Mouse (Mus musculus) gastrocnemius, postnatal 14 days (tissue): ENCODE results near the gene Pax2. TPM values are rescaled to one million over a fixed set of nuclear protein-coding genes. Genes with fewer than 3 reads are reported as not detected.

Experiments used
- DNase-seq: peaks from one replicate; pipeline ENCODE4 v3.0.0; 2021; ENCODE audit warnings: mixed read lengths
- intact Hi-C: fragments of 180-260 bp; cut with DNase I; formaldehyde crosslinking; loops from one replicate; pipeline ENCODE4 v1.15.1; 2025; ENCODE audit warnings: low total_unique reads
- long read RNA-seq, 2 experiments: library from polyadenylated mRNA; stranded (forward); transcript quantifications; one replicate each; pipeline ENCODE4 v2.0.0; 2021
- total RNA-seq, 2 experiments: library from RNA; stranded (reverse); gene quantifications; 2 replicates each; pipeline ENCODE4 v1.2.3; 2021

The Pax2 gene
- total RNA-seq = not detected
- long read RNA-seq, experiment 1 = 0 reads
- long read RNA-seq, experiment 2 = 0 reads

- intact Hi-C loops = loop anchor here (5.0 to 10.0 kb wide), 2 partner anchors 139 to 174 kb away; no protein-coding TSS in a partner anchor
- no peak for DNase-seq
Measured at GRCm38 (mm10) chr19:44755693-44756420, at the start of gene Pax2. Pax2 (plus strand) TSS chr19:44756045.

DNA sequence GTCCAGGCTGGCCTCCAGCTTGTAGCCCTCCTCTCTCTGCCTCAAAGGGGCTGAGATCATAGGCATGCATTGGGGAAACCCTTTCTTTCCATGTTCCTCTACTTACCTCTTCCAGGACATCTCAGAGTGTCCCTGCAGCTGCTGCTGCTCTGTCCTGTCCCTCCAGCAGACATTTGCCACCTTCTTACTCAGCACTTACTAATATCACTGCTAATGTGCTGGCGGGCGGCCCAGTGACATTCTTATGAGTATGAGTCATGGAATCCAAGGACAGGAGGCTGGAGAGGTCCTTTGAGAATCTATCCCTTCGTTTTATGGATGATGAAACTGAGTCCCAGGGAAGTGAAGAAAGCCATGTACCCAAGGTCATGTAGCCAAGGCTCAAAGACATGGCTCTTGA is 47.0 kb upstream of the Pax2 start:
- intact Hi-C loops = no loop called here
- DNase-seq = no peak

- intact Hi-C loops = no loop called here
- DNase-seq = no peak
Measured at GRCm38 (mm10) chr19:44716731-44717600, 38.9 kb upstream of the Pax2 start.

GRCm38 (mm10) chr19:44719292-44720193 is 36.3 kb upstream of the Pax2 start:
- no peak for DNase-seq

DNA sequence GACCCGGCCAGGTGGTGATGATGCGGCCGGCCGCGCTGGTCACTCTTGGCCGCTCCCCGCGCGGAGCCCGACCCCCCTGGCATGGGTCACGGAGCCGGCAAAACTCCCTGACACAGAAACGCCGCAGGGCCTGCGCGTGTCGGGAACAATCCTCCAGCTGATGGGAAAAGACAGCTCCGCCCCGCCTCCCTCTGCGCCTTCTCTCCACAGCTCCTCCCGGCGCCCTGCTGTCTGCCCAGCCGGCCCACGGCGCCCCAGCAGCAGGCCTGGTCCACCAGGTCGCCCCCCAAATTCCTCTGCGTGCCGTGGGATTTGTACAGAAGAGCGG is 35.7 kb upstream of the Pax2 start:
- no peak for DNase-seq
- intact Hi-C loops = no loop called here

More at GRCm38 (mm10) chr19:44719292-44720193, 36.3 kb upstream of the Pax2 start:
- intact Hi-C loops = no loop called here

GRCm38 (mm10) chr19:44723611-44724440 is 32.0 kb upstream of the Pax2 start:
- no peak for DNase-seq
- intact Hi-C loops = no loop called here

- DNase-seq = peak; percentile 28
- intact Hi-C loops = no loop called here
Measured at GRCm38 (mm10) chr19:44725951-44726791, 29.7 kb upstream of the Pax2 start.

DNA sequence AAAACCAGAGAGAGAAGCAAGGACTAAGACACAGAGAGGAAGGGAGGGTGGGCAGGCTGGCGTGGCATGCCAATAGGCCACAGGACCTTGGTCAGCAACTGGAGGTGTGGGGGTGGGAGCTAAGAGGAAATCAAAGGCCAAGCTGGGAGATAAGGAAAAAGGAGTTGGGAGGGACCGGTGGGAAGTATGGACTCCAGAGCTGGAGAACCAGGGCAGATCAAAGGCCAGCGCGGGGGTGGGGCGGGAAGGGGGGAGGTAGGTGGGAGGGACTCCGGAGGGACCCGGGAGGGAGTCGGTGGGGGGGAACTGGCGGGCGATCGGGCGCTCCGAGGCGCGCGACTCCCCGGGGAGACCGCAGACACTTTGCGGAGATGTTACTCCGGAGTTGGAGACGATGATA is 21.7 kb upstream of the Pax2 start:
- DNase-seq = no peak
- intact Hi-C loops = no loop called here

GRCm38 (mm10) chr19:44734682-44735081 is 21.2 kb upstream of the Pax2 start:
- intact Hi-C loops = no loop called here
- DNase-seq = no peak

GRCm38 (mm10) chr19:44740300-44740699 is 15.5 kb upstream of the Pax2 start:
- no peak for DNase-seq
- intact Hi-C loops = no loop called here

DNA sequence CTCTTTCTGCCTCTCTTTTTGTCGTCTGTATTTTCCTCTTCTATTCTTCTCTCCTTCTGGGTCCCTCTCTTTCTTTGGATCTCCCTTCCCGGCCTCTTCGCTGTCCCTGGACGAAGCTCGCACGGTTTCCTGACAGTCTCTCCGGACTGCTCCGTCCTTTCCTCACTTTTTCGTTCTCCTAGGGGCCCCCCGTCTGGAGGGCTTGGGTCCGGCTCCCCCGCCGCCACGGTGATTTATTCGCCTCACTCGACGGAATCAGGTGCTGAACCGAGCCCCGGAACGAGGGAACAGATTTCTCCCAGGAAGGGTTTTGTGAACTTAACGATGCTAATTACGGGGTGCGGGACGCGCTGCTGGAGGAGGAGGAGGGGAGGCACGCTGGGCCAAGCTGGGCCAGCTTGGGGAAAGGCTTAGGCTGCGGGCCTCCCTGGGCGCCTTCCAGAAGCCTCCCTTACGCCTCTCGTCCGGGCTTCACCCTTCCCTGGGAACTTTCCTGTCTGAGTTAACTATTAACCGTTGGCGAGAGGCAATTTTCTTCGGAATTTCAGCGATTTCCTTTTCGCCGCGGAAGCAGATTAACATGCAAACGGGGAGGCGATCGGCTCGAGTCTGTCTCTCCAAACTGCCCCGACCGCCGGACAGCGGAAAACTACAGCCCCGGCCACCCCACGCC is 14.6 kb upstream of the Pax2 start:
- intact Hi-C loops = no loop called here
- no peak for DNase-seq

GRCm38 (mm10) chr19:44741764-44742127 is 14.1 kb upstream of the Pax2 start:
- DNase-seq = no peak

GRCm38 (mm10) chr19:44742131-44743020 is 13.5 kb upstream of the Pax2 start:
- intact Hi-C loops = no loop called here
- DNase-seq = no peak

More at GRCm38 (mm10) chr19:44741764-44742127, 14.1 kb upstream of the Pax2 start:
- intact Hi-C loops = no loop called here

DNA sequence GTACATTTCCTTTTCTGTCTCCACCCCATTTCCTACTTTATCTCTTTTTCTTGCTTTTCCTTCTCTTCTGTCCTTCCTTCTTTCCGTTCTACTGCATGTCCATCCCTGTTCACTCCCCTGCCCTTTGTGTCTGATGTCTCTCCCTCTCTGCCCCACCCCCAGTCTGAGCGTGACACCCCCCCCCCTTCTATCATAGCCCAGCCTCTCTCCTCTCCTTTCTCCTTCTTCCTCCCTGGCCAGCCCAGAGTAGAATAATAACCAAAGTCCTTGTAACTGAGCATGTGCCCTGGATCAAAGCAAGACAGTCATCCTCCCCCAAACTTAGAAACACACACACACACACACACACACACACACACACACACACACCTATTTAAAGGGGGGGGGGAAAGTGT is 12.8 kb upstream of the Pax2 start:
- intact Hi-C loops = no loop called here

DNA sequence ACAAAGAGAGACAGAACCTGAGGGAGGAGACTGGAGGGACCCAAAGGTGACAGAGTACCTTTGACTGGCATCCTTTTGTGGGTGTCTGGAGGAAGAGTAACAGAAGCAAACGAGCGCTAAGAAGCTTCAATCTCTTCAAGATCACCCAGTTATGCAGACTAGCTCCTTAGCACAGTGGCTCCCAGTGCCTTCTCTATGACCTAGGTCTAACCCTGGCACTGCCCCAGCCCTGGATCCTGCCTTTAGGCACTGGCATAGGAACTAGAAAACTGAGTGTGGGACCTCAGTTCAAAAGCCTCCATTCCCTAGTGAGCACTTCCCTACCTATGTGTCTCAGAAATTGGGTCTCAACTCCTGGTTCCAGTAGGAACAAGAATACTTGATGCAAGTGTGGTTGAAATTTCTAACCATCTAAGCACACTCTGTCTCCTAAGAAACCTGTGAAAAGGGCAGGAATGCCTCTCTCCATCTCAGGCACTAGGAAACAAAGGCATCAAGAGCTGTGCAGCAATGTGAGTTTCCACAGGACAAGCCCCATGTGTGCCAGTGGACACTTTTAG is 11.8 kb upstream of the Pax2 start:
- intact Hi-C loops = no loop called here
- DNase-seq = no peak

More for the DNA sequence above, 12.8 kb upstream of the Pax2 start:
- DNase-seq = no peak

- no peak for DNase-seq
- intact Hi-C loops = no loop called here
Measured at GRCm38 (mm10) chr19:44745741-44746140, 10.1 kb upstream of the Pax2 start.
